Mouse (Mus musculus) left cerebral cortex, adult 8-10 months (tissue): ENCODE measurements around the gene Rab21. TPM values are rescaled to one million over a fixed set of nuclear protein-coding genes. Genes with fewer than 3 reads are reported as not detected.

Experiments used
- DNase-seq, 2 experiments: peaks; one replicate each; pipeline ENCODE4 v3.0.0; 2022; ENCODE audit warnings: low spot score in 2 of 2
- total RNA-seq, 4 experiments: library from RNA; stranded (reverse); gene quantifications; 2 replicates each; pipeline ENCODE4 v1.2.4; 2022

Rab21 gene
- total RNA-seq, 4 experiments from 2014 or later, result 51.5 to 59.0 (median 55.1) TPM

GRCm38 (mm10) chr10:115288856-115289255, 26.5 kb downstream of the Rab21 start:
- DNase-seq, result no peak

- DNase-seq, result no peak
These were observed 31.2 kb downstream of the Rab21 start for GRCm38 (mm10) chr10:115284170-115284569.

GRCm38 (mm10) chr10:115281381-115281780, 34.0 kb downstream of the Rab21 start:
- DNase-seq, result no peak

- no peak for DNase-seq
These were observed 43.7 kb downstream of the Rab21 start for GRCm38 (mm10) chr10:115271649-115272048.

GRCm38 (mm10) chr10:115270612-115271390, 44.6 kb downstream of the Rab21 start:
- DNase-seq, result no peak

DNA sequence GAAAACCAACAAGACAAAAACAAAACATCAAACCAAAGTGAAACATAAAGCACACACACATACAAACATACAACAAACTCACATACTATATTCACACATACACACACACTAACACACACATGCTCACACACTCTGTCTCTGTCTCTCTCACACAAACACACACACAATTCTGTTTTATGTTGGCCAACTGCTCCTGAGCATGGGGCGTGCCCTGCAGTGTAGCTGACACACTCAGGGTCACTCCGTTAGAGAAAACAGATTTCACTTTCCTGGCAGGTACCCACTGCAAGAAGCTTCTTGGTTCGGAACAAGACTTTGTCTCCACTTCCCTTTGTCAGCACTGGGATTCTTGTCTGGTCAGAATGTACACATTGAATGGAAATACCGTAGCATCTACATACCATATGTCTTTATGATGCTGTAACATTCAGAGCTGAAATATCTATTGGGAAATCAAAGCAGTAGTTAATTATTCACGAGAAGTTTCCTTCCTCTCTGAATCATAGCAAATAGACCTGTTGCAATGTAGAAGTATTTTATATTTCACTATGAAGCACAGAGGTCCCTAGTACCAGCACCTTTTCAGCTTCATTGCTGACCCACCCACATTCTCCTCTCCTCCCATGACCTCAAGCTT, 52.4 kb downstream of the Rab21 start:
- DNase-seq, result no peak

DNA sequence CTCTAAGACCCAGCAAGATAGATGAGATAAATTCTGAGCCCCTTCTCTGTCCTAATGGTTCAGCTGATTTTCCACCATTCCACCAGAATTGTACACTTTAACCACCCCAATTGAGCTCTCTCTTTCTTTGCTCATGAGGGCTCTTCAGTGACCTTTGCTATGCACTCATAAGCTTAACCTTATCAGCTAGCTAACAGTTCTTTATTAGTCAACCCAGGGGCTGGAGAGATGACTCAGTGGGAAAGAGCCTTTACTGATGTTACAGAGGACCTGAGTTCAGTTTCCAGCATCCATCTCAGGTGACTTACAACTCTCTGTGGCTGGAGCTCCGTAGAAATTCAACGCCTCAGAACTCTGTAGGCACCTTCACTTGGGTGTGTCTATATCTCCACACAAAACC, 53.1 kb downstream of the Rab21 start:
- DNase-seq, result no peak

GRCm38 (mm10) chr10:115261428-115261827, 54.0 kb downstream of the Rab21 start:
- DNase-seq, result no peak

- DNase-seq, result no peak
These were observed 59.2 kb downstream of the Rab21 start for GRCm38 (mm10) chr10:115256162-115256561.

DNA sequence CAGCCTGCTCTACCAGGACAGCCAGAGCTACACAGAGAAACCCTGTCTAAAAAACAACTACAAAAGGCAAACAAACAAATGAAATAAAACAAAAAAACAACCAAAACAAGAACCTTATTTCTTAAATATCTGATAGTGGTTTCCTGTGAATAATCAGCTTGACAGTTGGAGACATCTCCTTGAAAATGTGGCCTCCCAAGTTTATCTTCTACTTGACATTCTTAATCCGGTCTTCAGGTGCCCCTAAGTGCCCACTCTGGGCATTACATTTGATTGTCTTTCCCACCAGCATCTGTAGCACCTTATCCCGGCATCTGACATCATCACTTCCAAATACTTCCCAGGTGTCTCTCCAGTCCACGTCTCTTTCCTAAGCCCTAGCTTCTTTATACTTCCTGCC, 61.9 kb downstream of the Rab21 start:
- no peak for DNase-seq

- DNase-seq, result no peak
These were observed 63.1 kb downstream of the Rab21 start for GRCm38 (mm10) chr10:115252321-115252757.

DNA sequence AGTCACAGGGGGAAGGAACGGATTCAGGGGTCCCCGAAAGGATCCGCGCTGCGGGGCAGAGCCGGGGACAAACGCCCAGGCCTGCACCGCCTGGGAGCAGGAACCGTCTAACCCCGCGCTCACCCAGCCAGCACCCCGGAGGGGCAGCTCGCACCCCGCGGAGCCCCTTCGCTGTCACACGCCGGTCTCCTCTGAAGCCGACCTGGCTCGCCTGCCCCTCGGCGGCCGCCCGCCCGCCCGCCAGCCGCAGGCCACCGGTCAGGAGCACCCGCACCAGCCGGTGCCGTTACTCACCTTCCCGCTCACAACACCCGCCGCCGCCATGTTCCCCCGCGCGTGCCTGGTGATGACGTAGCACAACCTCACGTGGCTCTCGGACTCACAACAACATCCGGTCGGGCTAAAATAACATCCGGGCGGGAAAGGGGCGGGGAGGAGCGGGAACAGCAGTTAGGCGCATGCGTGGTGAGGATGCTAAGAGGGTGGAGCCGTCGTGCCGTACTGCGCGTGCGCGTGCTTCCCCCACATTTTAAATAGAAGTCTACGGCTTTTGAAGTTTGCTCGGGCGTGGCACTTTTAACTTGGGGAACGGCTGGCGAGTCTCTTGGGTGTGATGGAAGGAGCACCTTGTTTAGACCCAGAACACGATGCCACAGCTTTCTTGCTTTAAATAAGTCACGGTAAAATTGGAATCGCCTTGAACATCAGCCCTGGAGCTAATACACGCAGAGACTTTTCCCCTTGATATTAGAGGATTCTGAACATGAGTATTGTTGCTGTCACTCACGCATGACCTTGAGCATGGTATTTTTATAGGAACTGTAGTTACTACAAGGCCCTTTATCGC, 64.1 kb downstream of the Rab21 start, which contains the start of gene Tbc1d15:
Gene Tbc1d15, minus strand, starts transcription at position 380 of the 847 bp plus-strand sequence.
- DNase-seq, result peak; percentile 92 to 97

DNA sequence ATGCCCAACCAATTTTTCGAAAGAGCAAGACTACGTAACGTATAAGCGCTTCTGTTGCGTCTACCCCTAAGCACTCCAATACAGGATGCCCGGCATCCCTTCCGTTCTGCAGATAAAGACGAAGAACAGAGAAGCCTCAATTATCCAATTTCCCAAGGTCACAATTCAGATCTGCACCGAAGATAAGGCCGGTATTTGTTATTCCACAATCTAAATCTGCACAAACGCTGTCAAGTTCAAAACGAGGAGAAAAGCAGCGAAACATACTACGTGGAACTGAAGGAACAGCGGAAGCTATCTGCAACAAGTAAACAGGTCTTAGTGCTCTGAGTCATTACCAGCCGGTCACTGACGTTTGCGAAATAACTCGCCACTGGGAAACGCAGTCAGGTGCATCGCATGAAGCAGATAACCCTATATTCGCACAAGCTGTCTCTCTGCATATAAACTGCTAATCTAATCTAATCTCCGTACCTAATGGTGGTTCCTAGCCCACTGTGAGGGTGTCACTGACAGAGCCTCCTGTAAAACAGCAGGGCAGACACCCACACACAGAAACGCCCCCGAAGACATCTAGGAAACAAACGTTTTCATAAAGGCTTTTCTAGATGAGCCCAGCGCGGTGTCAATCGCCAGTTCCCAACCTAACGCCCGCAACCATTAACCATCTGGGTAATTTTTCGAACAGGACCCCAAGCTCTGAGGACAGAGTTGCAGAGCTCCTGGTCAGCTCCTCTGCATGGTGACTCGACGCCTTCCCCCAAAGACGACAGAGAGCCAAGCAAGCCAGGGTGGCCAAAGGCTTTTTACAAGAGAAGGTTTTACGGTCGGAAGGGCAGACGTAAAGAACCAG, 64.9 kb downstream of the Rab21 start:
- no peak for DNase-seq

GRCm38 (mm10) chr10:115248041-115248440, 67.4 kb downstream of the Rab21 start:
- DNase-seq, result no peak

GRCm38 (mm10) chr10:115245488-115245887, 69.9 kb downstream of the Rab21 start:
- no peak for DNase-seq

DNA sequence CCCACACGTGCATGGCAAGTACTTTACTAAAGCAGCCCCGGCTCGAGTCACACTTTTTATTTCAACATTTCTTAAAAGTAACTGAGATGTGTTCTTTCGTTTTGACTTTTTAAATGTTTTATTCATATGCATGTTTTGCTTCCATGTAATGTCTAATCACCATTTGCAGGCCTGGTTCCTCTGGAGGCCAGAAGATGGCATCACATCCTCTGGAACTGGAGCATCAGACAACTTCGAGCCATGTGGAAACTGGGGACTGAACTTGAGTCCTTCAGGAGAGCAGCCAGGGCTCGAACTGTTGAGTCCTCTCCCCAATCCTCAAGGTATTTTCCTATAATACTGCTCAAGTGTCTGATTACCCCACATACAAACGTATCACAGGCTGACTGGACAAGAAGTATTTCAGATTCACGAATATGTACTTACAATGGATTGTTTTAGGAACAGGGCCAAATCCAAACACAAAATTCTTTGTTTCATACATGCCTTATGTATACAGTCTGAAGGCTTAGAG, 74.3 kb downstream of the Rab21 start:
- DNase-seq, result no peak

DNA sequence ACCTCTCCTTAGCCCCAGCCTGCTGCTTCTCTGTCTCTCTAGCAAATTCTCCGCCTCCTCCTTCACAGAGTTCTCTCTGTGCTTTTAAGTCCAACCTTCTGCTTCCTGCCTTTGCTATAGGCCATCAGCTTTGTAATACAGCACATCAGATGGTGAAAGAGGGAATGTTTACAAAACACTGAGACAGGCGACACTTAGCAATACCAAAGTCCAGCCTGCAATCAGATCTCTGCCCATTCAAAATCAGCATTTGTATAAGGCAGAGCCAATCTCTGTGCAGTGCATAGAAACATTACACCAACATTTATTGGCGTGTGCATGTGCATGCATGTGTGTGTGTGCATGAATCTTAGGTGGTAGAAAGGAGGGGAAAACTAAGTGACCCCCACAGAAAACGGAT, 77.5 kb downstream of the Rab21 start:
- no peak for DNase-seq
